Mouse (Mus musculus) gastrocnemius, adult 18-20 months (tissue): ENCODE results near the gene Adamts2. TPM values are rescaled to one million over a fixed set of nuclear protein-coding genes. Genes with fewer than 3 reads are reported as not detected.

Source experiments
- DNase-seq: peaks from one replicate; pipeline ENCODE4 v3.0.0; 2021; ENCODE audit warnings: low spot score
- total RNA-seq, 2 experiments: library from RNA; stranded (reverse); gene quantifications; 2 replicates each; pipeline ENCODE4 v1.2.3; 2021

Gene Adamts2
- total RNA-seq, 2 experiments from 2014 or later: 4.8 to 5.6 TPM

DNA sequence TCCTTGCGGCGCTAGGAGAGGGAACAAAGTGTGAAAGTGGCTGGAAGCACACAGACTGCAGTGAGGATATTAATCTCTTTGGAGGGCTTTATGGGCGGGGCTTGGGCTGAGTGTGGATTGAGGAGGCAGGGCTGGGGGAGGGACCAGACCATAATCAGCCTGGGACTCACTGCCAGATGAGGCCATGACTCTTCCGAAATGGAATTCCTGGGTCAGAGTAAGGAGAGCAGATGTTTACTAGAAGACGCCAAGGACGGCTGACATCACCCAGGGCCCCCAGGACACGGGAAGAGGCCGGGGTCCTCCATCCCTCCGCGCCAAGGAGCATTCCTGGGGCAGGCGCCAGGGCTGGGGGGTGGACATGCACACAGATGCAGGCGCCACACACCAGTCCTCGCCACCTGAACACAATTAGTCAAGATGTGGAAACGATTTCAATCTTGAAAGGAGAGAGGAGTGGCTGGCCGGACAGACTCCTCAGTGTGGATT is 20.4 kb downstream of the Adamts2 start:
- DNase-seq: peak; percentile 82

DNA sequence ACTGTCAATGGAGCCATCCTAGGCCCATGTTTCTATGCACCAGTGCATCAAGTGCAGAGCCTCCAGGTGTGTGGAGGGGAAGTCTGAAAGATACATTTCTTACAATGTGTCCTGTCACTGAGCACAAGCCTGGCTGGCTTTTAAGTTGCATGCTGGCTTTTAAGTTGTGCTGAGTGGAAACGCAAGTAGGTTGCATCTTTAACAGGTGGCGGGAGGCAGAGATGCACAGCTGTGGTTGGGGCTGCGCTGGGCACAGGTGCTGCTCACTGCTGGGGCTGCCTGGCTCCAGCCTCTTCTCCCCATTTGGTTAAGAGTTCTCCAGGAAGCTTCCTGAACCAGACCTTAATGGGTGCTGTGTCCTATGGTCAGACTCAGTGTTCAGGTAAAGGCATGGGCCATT is 21.9 kb downstream of the Adamts2 start:
- no peak for DNase-seq

DNA sequence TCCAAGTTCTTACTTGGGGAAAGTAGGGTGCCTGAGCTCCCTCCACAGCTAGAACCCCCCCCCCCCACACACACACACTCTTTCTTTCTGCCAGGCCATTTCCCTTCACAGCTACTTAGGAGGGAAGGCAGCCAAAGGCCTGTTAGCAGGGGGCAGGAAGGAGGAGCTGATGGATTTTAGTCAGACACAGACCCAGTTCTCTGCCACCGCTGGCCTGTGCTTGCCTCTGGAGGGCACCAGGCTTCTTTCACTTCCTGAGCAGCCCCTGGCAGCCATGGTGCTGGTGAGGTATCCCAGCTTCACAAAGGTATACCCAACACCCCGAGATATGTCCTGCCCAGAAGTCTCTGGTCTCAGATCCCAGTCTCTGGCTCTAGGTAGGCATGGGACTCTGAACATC is 22.4 kb downstream of the Adamts2 start:
- no peak for DNase-seq

DNA sequence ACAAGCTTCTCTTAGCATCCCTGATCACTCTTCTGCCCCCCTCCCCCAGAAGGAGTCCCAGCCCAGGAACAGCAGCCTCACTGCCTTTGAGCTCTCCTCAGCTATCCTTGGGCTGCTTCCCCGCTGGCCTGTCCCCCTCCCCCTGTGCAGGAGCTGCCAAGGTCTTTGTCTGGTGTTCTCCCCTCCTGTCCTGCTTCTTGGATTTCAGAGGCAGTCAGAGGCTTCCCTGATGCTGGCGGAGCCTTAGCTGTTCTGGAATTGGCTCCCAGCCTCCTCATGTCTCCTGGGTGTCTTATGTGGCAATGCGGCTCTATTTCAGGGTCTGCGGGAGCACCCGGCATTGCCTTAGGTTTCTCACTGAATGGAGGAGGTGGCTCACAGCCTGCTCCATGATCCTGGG is 22.8 kb downstream of the Adamts2 start:
- peak; percentile 87 for DNase-seq

DNA sequence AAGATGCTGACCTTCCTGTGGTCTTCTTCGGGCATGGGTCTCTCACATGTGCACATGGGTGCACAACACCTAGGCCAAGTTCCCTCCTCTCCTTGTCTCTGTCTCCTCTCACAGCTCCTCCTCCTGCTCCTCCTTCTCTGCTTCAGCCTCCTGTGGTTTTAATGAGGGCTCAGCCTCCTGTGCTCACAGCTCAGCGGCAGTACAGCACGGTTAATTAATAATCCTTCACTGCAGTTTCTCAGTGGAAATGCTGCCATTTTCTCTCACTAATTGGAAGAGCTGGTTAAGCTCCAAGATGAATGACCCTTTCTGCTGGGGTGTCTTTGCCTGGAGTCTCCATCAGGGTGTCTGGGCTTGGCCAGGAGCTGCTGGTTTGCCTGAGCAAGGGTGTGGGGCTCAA is 27.0 kb downstream of the Adamts2 start:
- DNase-seq: no peak

DNA sequence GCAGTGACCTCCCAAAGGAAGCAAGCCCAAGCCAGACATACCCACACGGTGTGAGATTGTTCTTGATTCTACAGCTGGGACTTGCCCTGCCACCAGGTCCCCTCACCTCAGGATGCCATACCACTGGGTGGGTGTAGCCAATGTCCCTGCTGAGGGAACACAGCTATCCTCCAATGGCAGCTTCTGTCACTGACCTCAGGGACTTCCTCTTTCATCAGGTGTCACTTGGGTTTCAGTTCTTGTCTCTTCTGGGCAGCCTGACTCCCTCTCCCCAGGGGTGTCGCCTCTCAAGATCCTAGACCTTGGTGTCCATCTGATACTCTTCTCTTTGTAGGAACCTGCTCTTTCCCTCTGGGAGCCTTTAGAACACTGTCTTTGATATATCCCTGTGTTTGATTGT is 28.6 kb downstream of the Adamts2 start:
- no peak for DNase-seq

DNA sequence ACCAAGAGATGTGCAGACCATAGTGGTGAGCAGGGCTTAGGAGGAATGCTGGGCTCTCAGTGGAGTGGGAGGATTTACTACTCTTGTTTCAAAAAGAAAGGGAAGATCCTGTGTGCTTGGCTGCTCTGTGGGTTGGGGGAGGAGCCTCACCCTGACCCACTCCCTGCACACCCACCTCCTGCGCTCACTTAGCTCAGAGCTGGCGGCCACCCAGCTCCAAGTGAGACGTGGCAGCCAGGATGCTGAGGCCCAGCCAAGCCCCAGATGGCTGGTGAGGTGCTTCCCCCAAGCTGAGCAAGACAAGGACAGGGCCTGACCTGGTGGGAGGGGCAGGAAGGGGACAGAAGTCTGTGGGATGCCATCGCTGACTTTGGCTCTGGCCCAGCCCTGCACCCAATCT is 30.4 kb downstream of the Adamts2 start:
- peak; percentile 68 for DNase-seq

DNA sequence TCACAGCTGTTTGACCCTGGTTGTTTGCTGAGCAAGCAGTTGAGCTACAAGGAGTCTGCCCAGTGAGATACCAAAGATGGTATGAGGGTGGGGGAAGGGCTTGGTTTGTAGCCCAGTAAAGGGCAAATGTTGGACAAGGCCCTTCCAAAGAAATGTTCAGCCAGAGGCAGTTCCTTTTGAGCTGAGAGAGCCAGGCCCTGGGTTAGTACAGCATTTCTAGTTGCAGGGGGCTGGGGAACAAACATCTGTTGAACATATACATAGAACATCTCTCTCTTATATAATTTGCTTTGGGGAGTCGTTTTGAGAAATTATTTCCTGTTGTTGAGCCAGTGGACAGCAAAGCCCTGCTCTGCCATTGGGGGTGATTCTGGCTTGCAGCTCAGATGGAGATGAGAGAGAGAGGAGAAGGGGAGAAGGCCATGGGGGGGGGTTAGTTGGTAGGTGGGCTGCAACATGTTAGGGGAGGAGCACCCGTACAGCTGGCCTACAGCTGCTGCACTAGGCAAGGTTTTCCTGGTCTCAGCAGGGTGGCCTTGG is 33.2 kb downstream of the Adamts2 start:
- peak; percentile 62 for DNase-seq

DNA sequence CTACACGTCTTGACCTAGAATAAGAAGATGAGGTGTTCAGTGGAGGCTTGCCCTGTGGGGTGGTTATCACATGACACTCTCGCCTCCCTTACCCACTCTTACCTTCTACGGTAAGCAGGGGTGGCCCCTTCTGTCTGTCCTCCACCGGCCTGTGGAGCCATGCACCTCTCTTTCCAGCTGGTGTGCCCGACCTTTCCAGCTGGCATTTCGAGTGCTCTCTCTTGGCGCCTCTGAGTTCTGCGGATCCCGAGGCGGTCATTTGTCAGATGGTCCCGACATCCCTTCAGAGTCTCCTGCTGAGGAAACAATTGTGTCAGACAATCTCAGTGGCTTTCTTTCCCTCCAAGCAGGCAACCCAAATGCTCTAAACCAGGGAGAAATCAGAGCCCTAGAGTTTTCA is 35.1 kb downstream of the Adamts2 start:
- DNase-seq: peak; percentile 39

DNA sequence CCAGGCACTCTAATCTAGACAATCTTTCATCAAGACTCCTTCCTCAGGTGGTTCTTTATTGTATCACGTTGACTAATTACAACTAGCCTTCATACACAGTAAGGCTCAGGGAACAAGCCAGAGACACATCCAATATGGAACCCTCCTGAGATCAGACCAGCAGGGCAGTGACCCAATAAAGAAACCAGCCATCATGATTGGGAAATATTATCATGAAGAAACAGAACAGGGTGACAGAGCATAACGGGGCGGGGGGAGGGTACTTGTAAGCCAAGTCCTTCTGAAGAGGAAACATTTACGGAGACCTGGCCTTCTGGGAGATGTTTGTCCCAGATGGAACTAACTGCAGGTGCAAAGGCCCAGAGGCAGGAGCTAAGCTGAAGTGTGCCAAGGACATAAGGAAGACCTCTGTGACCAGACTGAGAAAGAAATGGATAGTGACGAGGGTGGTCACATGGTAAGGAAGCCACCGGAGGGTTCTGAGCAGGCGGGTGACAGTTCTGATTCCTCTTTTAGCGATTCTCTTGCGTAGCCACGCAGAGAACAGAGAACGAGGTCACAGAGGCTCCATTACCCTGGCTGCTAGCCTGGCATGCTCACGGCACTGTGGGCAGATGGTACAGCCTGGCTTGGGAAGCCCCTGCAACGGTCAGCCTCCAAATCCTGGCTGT is 36.4 kb downstream of the Adamts2 start:
- peak; percentile 52 for DNase-seq

DNA sequence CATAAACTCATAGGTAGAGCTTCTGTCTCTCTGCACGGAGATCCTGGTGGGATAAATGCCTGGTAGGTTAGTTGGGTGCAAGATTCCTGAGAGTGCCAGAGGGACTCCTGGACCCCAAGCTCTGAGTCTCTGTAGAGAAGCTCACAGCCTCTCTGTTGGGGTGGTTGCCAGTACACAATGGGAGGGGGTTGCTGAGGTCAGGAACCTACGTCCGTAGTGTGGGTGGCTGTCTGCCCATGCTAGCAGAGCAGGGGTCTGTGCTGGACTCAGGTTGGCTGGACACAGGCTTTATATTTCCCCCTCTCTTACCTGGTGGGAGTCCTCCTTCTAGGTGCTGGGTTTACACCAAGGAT is 37.0 kb downstream of the Adamts2 start:
- DNase-seq: no peak

DNA sequence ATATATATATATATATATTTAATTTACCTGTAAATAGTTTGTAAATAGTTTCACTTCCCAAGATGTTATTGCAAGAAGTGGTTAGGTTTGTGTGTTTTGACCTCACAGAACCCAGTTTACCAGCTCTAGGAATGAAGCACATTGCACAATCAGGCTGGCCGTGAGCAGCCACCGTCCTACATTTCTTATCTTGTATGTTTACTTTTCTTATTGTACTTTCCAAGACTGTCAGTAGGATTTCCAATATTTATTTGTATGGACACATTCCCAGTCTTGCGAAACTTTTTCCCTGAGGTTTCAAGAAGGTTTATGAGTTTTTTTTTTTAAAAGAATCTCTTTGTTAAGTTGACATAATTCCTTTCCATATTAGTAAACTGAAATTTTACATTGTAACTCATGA is 40.7 kb downstream of the Adamts2 start:
- no peak for DNase-seq

DNA sequence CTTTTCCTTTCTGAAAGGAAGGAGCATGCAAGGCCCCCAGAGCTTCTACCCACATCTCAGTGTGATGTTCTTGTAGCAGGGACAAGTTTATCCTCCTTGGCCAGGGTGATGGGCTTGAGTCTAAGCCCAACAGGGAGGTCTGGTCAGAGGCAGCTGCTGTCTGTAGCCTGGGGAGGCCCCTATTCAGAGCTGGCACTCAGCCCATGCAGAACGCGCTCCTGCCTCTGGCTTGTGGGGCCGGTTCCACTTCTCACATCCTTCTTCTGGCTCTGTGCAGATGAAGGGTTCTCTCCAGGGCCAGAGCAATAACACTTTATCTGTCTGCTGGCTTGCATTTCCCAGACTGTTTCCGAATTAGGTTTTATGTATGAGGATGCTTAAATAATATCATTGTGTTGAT is 44.3 kb downstream of the Adamts2 start:
- peak; percentile 56 for DNase-seq

DNA sequence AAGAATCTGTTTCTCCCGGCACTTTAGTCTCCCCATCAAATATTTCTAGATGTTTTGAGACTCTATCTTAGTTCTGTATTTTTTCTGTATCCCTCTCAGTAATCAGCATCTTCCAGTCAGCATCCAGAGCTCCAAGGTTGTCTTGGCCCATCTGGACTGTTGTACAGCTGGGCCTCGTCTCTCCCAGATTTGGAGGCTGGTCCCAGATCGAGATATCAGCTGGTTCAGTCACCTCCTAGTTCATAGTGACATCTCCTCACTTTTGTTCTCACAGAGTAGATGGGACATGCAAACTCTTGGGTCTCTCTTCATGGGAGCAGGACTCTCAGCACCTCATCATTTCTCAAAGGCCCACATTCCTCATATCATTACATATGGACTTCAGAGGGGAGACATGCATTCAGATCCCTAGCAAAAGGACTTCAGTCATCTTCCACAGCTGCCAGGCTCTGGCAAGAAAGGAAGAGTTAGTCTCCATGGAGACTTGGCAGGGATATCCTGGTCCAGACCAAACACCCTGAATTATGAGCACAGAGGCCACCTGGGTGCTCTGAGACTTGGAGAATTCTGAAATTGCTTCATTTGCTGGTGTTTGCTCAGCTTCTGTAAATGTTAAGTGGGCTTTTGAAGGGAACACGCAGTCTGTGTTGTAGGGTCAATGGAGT is 46.4 kb downstream of the Adamts2 start:
- DNase-seq: no peak

DNA sequence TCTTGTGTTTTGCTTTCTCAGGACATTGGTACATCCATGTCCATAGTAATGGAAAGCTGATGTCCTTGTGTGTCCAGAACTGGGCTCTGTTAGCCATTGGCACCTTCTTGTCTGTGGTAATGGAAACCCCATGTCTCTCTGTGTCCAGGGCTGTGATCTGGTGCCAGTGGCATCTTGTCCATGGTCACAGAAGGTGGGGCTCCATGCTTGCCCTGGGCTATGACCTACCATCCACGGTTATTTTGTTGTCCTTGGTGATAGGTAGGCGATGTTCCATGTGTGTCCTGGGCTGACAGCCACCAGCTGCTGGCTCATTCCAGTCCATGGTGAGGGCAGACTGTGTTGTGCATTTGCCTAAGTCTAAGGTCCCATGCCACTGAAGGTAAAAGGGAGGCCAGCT is 48.2 kb downstream of the Adamts2 start:
- DNase-seq: peak; percentile 72

DNA sequence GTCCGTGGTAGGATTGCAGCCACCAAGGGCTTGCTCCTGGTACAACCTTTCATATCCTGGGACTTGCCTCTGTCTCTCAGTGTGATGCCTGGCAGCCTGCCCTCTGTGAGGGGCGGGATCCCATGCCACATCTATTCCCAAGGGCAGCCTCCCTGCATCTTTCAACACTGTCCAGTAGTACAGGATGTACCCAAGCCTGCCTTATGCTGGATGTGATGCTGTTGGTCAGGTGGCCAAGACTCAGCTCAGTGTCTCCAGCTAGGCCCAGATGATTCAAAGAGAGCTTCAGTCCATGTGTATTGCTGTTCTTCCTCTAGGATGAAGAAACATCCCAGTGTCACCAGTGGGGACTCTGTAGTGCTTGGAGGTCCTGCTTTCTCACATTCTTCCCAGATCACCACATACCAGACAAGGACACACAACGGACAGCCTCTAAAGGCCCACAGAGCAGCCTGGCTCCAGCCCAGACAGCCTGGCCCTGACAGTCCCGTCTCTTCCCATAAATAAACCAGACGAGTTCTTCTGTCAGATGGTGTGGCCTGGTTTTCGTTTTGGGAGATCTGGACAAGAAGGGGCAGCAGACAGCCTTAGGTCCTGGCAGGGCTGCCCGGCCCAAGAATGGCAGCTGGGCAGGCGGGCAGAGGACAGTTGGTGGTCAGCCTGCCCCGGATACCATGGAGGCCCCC is 52.0 kb downstream of the Adamts2 start:
- no peak for DNase-seq

DNA sequence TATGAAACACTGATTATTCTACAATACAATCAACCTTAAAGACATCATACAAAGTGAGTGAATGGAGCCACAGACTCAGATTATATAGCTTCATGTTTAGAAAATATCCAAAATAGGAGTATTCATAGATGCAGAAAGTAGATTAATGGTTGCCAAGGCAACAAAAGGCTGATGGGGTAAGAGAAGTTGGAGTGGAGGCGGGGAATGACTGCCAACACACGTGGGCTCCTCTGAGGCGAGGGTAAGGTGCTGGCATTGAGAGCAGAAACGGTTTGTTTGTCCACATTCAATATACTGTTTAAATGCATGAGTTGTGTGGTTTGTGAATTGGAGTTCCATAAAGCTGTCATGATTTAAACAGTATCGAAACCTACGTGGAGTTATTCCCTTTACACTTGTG is 56.9 kb downstream of the Adamts2 start:
- DNase-seq: no peak

DNA sequence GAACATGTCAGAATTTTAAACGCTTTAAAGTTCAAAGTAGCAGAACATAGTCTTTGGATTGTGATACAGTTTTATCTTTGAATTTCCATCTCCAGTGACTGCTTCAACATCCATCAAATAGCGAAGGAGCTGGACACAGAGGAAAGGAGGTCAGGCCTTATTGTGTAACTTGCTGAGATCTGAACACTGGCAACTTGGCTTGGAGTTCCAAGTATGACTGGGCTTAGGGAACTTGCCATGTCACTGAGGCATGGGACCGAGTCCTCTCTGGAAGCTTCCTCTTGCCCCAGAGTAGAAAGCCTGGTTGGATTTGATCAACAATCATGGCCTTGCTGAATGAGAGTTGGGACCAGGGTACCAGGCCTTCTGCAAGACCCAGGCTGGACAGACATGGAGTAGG is 60.3 kb downstream of the Adamts2 start:
- no peak for DNase-seq

DNA sequence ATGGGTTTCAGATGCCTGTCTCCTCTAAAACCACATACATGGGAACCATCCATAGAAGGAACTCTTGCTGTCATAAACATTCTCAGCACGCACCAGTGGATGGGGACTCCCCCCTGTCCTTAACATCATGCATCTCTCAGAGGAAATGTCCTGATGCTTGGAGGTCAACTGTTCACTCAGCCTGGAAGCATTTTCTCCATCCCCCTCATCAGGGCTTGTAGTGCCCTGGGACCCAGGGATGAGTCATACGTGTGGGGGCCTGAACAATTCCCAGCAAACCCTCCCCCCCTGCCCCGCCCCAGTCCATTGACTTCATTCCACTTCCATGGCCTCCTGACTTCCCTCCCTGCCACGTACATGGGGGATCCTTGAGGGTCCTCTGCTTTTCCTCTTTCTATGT is 62.9 kb downstream of the Adamts2 start:
- no peak for DNase-seq

DNA sequence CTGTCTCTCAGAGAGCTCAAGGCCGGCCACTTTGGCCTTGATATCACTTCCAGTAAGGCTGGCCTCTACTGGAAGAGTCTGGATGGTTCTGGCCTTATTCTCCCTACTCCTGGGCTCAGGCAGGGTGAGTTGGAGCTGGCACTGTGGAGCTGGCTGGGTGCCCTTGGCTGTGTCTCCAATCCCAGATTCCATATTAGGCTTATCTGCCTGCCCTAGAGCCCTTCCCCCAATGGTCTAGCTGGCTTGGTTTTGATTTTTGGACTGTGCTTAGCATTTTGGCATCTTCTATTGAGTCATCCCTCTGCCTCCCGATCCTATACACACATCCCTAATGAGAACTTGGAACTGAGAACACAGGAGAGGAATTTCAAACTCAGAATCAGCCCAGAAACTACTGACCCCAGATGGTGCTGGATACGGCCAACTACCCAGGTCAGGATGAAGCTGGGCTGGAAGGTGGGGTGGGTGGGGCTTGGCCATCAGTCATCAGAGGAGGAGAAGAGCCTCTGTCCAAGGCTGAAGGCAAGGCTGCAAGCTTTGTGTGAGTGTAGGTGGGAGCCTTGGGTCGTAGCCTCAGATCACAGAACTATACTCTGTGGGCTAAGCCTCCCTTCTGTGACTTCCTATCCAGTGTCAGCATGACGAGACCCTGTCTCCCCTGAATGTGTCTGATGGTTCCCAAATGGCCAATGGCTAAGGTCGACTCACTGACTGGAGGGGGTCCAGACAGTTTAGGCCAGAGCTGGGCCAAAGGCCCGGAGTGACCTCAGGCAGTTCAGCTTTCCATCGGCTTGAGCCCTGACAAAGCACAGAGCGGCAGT is 67.9 kb downstream of the Adamts2 start:
- DNase-seq: peak; percentile 74

DNA sequence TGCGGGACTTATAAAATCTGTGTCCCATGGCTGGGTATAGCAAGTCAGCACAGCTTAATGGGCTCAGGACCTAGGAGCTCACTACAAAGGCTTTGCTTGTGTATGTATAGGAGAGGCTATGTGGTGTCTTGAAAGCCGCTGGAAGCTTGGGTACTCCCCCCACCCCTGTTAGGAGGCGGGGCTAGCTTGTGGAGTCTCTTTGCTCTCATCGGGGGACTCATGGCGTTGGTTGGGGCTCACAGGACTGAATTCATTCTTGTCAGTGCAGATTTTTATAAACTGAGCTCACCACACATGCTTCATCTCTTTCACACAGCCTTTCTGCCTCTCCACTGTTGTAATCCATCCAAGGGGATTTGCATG is 68.5 kb downstream of the Adamts2 start:
- DNase-seq: no peak

DNA sequence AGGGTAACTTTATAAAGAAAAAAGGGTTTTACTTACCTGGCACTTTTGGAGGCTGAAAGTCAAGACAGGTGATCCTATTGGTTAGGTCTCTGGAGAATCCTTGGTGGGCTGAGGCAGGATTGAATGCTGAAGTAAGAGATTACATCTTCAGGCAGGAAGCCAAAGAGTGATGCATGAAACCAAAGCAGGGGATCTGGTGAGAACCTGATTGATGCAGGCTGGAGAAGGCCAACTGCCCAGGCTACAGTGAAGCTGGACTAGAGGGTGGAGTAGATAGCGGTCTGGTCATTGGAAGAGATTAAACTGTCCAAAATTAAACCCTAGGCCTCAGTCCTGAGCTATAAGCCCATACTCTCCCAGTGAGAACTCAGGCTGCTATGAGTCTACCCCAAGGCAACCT is 69.0 kb downstream of the Adamts2 start:
- no peak for DNase-seq
